Mouse (Mus musculus) erythroblast, embryonic 14.5 days (primary cell): ENCODE measurements at regions not wholly inside any gene's neighbourhood (a gene's known extent, or its start where the extent isn't known, plus 50 kb on each side); places are given as distances from the start of the nearest gene placed in this dataset.

Experiments
- GATA1 ChIP-seq: IDR thresholded peaks from 2 replicates; pipeline ENCODE4 v1.6.1; 2012; ENCODE audit warnings: low read length, inconsistent platforms, mixed read lengths
- TAL1 ChIP-seq: IDR thresholded peaks from 3 replicates; pipeline ENCODE4 v1.6.1; 2012; ENCODE audit warnings: low read length, inconsistent platforms, mixed read lengths

DNA sequence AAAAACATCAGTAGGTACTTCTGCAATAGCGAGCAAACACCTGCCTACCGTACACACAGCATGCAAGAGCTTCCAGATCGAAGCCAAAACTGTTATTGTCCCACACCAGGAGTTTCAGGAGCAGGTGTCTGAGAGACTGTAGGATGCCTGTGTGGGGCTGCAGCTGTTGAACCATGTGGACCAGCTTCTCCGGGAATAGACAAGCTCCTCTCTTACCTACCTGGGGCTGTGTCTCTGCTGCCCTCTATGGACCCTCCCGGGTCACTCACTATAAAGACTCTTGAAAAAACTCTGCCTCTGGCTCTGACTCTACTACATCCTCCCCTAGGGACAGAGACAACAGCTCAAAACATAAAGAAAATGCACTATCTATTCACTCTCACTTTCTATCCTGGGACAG lies 201.0 kb upstream of the Zdhhc25 start:
- TF ChIP-seq TAL1 (no peak), GATA1 (no peak)
